Mouse (Mus musculus) heart, postnatal 4 days (tissue): ENCODE results near the gene Ccdc42. TPM values are rescaled to one million over a fixed set of nuclear protein-coding genes. Genes with fewer than 3 reads are reported as not detected.

Experiments
- DNase-seq: peaks from one replicate; pipeline ENCODE4 v3.0.0; 2021
- total RNA-seq, 2 experiments: library from RNA; stranded (reverse); gene quantifications; 2 replicates each; pipeline ENCODE4 v1.2.3; 2021

Gene Ccdc42
- total RNA-seq, 2 experiments from 2014 or later: 0.25 TPM; not detected in 1

DNA sequence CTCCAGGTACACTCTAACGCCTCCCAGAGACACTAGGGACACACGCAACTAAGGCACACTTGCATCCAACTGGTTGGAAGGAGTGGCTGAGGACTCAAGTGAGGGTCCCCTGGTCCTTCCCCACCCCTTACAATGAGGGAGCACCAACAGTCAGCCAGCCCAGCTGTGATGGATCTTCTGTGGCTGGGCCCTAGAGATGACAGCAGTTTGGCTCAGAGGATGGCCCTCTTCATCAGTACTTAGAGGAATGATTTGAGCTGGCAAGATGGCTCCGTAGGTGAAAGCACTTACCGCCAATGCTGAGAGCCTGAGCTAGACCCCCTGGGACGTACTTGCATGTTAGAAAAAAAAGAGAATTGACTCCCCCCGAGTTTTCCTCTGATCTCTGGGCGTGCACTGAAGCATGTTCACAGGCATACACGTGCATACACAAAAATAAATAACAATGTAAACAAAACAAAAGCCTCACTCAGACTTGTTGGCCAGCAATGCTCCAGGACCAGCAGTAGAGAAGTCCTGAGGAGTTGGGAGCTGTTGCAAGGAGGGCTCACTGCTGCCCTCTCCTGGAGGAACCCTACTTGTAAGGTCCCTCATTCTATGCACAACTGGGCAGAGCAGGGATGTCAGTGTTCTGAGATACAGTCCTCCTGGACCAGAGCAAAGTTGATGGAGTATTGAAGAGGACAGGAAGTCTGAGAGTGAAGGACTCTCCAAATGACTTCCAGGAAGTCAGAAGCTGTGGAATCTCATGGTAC is 2.4 kb downstream of the Ccdc42 start:
- DNase-seq: peak; percentile 91

DNA sequence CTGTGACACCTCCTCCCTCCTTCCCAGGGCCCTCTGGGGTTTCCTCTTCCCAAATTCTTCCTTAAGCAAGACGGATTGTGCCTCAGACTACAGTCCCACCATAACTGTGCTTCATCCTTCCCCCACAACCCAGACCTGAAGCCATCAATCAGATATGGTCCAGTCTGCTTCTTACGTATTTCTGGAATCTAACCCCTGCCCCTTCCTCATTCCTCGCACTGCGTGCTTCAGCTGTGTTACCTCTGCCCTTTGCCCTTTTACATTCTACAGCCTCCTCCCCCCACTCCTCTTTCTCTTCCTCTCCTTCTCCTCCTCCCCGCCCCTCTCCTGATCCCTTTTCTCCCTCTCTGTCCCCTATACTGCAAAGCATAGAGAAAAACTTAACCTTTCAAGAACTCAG is 4.9 kb downstream of the Ccdc42 start:
- DNase-seq: no peak

- no peak for DNase-seq
Measured at GRCm38 (mm10) chr11:68593247-68593646, 6.4 kb downstream of the Ccdc42 start.

DNA sequence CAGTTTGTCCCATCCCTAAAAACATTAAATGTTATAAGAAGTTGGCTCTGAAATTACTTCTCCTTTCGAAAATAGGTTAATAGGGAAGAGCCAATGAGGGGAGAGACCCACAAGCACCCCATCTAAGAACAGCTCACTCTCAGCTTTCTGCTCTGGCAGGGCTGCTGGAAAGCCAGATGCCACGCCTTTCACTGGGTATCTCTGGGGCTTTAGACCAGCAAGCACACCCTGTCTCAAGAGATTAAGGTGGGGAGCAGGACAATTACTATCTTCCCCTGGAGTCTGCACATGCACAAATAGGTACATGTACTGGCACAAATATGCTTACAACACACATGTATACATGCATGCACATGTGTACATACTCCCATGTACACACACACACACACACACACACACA is 11.1 kb downstream of the Ccdc42 start:
- no peak for DNase-seq

DNA sequence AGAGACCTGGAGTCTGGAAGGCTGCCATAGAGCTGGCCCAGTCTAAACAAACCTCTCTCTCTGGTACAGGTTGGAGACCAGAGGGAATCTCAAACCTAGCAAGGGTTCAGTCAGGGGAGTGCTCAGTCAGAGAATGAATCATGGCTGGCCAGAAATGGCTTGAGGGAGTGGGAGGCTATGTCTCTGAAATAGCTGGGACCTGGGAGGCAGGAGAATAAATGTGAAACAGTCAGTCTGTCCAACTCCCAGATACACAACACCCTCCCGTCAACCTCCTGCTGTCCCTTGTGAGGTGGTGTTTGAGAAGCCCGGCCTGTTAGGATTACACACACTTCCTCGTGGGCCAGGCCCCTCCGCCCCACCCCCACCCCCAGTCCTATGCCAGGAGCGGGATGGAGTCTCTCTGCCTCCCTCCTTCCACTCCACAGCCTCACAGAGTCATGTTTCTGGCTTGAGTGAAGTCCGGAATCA is 13.8 kb downstream of the Ccdc42 start:
- peak; percentile 42 for DNase-seq

DNA sequence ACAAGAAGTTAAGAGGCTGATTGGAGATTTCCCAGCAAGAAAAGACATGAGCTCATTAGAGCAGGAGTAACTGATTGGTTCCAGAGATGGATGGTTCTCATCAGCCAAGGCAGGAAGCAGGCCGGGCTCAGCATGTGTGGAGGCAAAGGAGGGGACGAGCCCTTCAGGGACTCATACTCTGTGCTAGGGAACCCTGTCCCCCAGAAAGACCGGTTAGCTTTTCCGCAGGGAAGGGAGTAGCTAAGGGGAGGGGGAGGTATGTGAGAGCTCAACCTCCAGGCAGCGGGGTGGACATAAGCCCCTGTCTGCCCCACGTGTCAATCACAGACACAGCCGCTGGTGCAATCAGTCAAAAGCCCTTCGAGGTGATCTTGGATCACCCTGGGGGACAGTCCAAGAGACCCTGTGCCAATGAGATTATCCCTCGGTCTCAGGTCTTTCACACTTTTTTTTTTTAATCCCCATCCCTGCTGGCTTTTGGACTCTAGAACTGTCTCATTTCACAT is 14.7 kb downstream of the Ccdc42 start:
- DNase-seq: peak; percentile 53

GRCm38 (mm10) chr11:68602200-68602931 is 15.5 kb downstream of the Ccdc42 start:
- peak; percentile 79 for DNase-seq

DNA sequence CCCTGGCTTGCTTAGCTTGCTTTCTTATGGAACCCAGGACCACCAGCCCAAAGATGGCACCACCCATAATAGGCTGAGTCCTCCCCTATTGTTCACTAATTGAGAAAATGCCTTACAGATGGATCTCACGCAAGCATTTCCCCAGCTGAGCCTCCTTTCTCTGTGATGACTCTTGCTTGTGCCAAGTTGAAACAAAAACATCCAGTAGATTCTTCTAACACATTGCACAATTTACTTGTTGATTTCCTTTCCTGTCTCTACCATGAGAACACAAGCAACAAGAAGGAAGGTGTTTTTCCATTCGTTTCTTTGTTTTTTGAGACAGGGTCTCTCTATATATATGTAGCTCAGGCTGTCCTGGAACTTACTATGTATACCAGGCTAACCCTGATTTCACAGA is 20.2 kb downstream of the Ccdc42 start:
- DNase-seq: no peak

DNA sequence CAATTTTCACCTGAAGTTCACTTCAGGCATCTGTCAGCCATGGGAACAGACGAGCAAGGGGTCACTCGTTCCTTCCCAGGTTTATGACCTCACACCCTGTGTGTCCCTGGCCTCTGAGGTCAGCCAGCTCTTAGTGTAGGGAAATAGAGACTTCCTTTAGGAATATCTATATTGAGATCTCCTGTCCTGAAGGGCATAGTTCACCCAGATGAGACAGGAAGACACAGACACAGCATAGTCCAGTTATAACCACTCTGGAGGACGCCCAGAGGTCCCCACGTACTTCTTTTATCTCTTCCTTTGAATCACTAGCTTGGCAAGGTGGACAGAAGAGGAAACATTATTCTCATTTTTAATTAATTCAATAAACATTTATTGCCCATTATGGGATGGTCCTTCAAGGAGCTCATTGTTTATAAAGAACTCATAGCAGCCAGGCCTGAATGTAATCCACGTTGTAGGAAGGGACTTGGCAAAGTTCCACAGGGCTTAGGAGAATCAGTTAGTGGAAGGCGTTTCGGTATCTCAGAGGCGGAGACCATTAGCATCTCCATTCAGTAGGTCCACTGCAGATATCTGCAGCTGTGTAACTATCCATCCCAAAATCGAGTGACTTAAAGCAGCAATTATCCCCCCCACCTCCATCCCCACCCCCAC is 23.2 kb downstream of the Ccdc42 start:
- DNase-seq: no peak

- no peak for DNase-seq
Measured at GRCm38 (mm10) chr11:68610567-68610947, 23.7 kb downstream of the Ccdc42 start.

- DNase-seq: peak; percentile 43
Measured at GRCm38 (mm10) chr11:68613071-68613711, 26.4 kb downstream of the Ccdc42 start.

- DNase-seq: peak; percentile 66
Measured at GRCm38 (mm10) chr11:68622751-68623150, 35.9 kb downstream of the Ccdc42 start.

GRCm38 (mm10) chr11:68623225-68623870 is 36.5 kb downstream of the Ccdc42 start:
- peak; percentile 84 for DNase-seq

DNA sequence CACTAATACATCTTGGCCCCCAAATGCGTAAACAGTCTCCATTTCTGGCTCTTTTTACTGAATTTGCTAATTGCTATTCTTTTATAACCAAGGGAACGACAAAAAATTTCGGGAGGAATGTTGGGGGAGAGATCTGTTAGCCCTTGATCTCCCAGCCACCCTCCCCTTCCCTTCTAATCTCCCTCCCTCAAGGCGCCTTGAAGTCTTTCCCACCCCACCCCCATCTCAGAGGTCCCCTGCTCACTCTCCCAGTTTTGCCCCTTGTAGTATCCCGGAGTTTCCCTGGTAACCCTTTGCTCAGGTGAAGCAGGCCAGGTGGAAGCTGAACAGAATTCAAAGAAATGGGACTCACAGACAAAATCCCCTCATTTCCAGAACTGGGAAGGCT is 37.0 kb downstream of the Ccdc42 start:
- peak; percentile 19 for DNase-seq

GRCm38 (mm10) chr11:68631611-68632316 is 44.9 kb downstream of the Ccdc42 start:
- DNase-seq: no peak

DNA sequence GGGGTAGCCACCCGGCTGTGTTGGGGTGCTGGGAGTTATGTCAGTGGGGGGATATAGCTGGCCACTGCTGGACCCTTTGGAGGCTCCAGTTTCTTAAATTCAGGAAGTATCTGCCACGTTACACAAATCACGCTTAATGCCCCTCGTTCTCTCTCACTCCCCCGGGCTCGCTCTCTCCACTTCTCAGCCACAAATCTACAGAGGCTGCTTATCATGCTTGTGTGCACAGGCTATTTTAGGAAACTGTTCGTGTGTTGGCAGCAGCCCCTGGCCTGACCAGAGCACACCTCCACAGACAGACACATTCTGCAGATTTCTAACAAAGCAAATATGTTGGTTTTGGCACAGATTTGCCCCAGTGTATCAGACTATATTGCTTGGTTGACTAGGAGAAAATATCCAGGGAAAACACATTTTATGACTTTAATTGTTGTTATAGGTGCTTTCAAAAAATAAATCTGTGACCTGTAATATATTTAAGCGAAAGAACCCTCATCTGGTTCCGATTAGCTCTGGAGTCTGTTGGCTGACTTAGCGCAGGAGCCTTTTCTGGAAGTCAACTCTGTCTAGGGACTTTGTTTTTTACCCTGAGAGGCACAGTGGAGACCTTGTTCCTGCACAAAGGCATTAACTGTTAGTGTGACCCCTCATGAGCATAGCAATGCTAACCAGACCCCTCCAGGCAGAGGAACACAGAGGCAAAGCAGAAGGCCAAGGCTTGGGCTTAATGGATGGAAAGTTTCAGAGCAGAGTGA is 51.2 kb downstream of the Ccdc42 start:
- DNase-seq: peak; percentile 68

GRCm38 (mm10) chr11:68641361-68641760 is 54.5 kb downstream of the Ccdc42 start:
- DNase-seq: no peak

GRCm38 (mm10) chr11:68644781-68645180 is 58.0 kb downstream of the Ccdc42 start:
- peak; percentile 40 for DNase-seq
